ENCODE assay signal across 12 mouse cellular contexts in genomic region chr1:159413374-159413773, GRCm38 (mm10).
DNase-seq lines count a peak whose midpoint lies in the region; ATAC-seq lines count a peak whose summit lies in the region.
"Had no signal": no experiment of that assay in that cellular context is flagged by ENCODE, and none has a peak within 500 bp of the region (broad histone marks: within the 10 kb centered on the region; RNA-seq: fewer than 3 reads in every experiment).

No protein-coding gene starts in this region.

- 0 out of 2 replicates have a peak overlapping the region, but pooled peaks have one; percentile 11 for H3K27ac ChIP-seq in hindbrain, embryonic 15.5 days (replicated peaks)
- no peak overlapping the region for H3K27ac ChIP-seq in kidney, embryonic 14.5 days (ENCODE audit: low read depth, low read length)

- 21% methylated on average over 5 of the region's 5 CpGs for WGBS in hindbrain, embryonic 15.5 days
- WGBS in kidney, embryonic 14.5 days, result 76% methylated on average over 5 of the region's 5 CpGs

- no peak overlapping the region for H3K9ac ChIP-seq in hindbrain, embryonic 15.5 days
- H3K9ac ChIP-seq in kidney, embryonic 14.5 days (ENCODE audit: low read depth, low read length), result no peak overlapping the region

- peak; percentile 18 for DNase-seq in R1 (ENCODE audit: low read depth, low spot score)
- DNase-seq in brain, adult 2 months (ENCODE audit: low read depth, low spot score), result peak; percentile 84
- DNase-seq in mesoderm, embryonic 11.5 days (ENCODE audit: low read depth, low spot score), result peak; percentile 12
- no peak for DNase-seq in gastrocnemius, adult 18-20 months (ENCODE audit: low spot score)
- no peak for DNase-seq in thymus, postnatal 25 days
- DNase-seq: adrenal gland, adult 8-10 months; cerebellum, adult 2 months; heart, adult 18-20 months; spleen, adult 18-20 months; thymus, postnatal 14 days had no signal

- H3K4me1 ChIP-seq in hindbrain, embryonic 15.5 days (replicated peaks), result 0 out of 2 replicates have a peak, but pooled peaks cover 7% of the 10 kb centered on the region
- no peaks in the 10 kb centered on the region for H3K4me1 ChIP-seq in kidney, embryonic 14.5 days (ENCODE audit: control insufficient read depth, insufficient read depth, low read length)

- no peak for ATAC-seq in hindbrain, embryonic 15.5 days (ENCODE audit: low FRiP score, low read depth)
- ATAC-seq in kidney, embryonic 14.5 days (ENCODE audit: low FRiP score, low TSS enrichment), result no peak

- no peaks in the 10 kb centered on the region for H3K36me3 ChIP-seq in hindbrain, embryonic 15.5 days
- H3K36me3 ChIP-seq in kidney, embryonic 14.5 days (ENCODE audit: control insufficient read depth, insufficient read depth, low read length), result no peaks in the 10 kb centered on the region

- no peaks in the 10 kb centered on the region for H3K27me3 ChIP-seq in hindbrain, embryonic 15.5 days
- H3K27me3 ChIP-seq in kidney, embryonic 14.5 days (ENCODE audit: control insufficient read depth, insufficient read depth, low read length), result no peaks in the 10 kb centered on the region

- no peaks in the 10 kb centered on the region for H3K9me3 ChIP-seq in hindbrain, embryonic 15.5 days
- no peaks in the 10 kb centered on the region for H3K9me3 ChIP-seq in kidney, embryonic 14.5 days (ENCODE audit: control insufficient read depth, low read length)

- H3K4me2 ChIP-seq in hindbrain, embryonic 15.5 days, result no peak overlapping the region
- H3K4me2 ChIP-seq in kidney, embryonic 14.5 days (replicated peaks; ENCODE audit: low read depth, low read length), result no peak overlapping the region

- no peak overlapping the region for H3K4me3 ChIP-seq in hindbrain, embryonic 15.5 days
- H3K4me3 ChIP-seq in kidney, embryonic 14.5 days (ENCODE audit: low read length), result no peak overlapping the region

Comparison
In these comparisons a context has a peak if more than half of its experiments do, and no peak if none do; other contexts are left out.
1. DNase-seq: peak in R1 (single experiment), brain, adult 2 months (single experiment) and mesoderm, embryonic 11.5 days (single experiment); none in gastrocnemius, adult 18-20 months (single experiment) and thymus, postnatal 25 days (single experiment).